Mouse (Mus musculus) CH12.LX (cell line): ENCODE data around the gene Gprasp1. TPM values are rescaled to one million over a fixed set of nuclear protein-coding genes. Genes with fewer than 3 reads are reported as not detected.
A peak's percentile ranks its signal among the peaks of the same experiment; 100 is the strongest.

Experiments
- DNase-seq: peaks from one replicate; pipeline ENCODE4 v3.0.0-alpha.2; 2013; ENCODE audit errors: extremely low read depth
- H3K27ac ChIP-seq: 2 replicates; pipeline ENCODE4 v1.5.1; 2012; ENCODE audit warnings: low read depth, mild to moderate bottlenecking, control low read depth, moderate library complexity; ENCODE audit not compliant: insufficient read depth
- H3K27me3 ChIP-seq: replicated peaks from 2 replicates; pipeline ENCODE3; 2012; ENCODE audit warnings: inconsistent platforms
- H3K36me3 ChIP-seq, 2 experiments: replicated peaks in 1 of 2; 2 replicates each; pipeline versions ENCODE3 to v1.6.1; 2012; ENCODE audit warnings: inconsistent platforms in 1 of 2, low read length in 1 of 2, mild to moderate bottlenecking in 1 of 2, mixed read lengths in 1 of 2, moderate library complexity in 1 of 2; ENCODE audit not compliant: control insufficient read depth in 1 of 2, insufficient read depth in 1 of 2
- H3K4me1 ChIP-seq, 2 experiments: 2 replicates each; pipeline ENCODE4 v1.6.1; 2012; ENCODE audit warnings: inconsistent platforms in 1 of 2, moderate library complexity in 1 of 2; ENCODE audit not compliant: insufficient read depth in 2 of 2, control insufficient read depth in 1 of 2
- H3K4me2 ChIP-seq: 2 replicates; pipeline ENCODE4 v1.6.1; 2012; ENCODE audit warnings: low read depth, mild to moderate bottlenecking, control low read depth; ENCODE audit not compliant: poor library complexity, insufficient read depth, severe bottlenecking
- H3K4me3 ChIP-seq, 3 experiments: fragments of 150-350 bp in 1 of 3; sonication (generic) in 1 of 3; replicated peaks in 1 of 3; 2 replicates each; pipeline versions ENCODE3 to v1.5.1; 2011 to 2012; ENCODE audit warnings: low read depth in 2 of 3, low read length in 2 of 3, mild to moderate bottlenecking in 2 of 3, moderate library complexity in 2 of 3, control low read depth in 1 of 3, improper control_type of control experiment in 1 of 3, inconsistent platforms in 1 of 3, mixed read lengths in 1 of 3; ENCODE audit not compliant: poor library complexity in 1 of 3
- H3K79me2 ChIP-seq: replicated peaks from 2 replicates; pipeline ENCODE4 v1.6.1; 2012; ENCODE audit warnings: mild to moderate bottlenecking, moderate library complexity; ENCODE audit not compliant: control insufficient read depth, poor library complexity, insufficient read depth, severe bottlenecking; ENCODE audit errors: extremely low read depth
- H3K9ac ChIP-seq: 2 replicates; pipeline ENCODE4 v1.6.1; 2012; ENCODE audit warnings: low read depth, mild to moderate bottlenecking, control low read depth, moderate library complexity; ENCODE audit not compliant: insufficient read depth
- H3K9me3 ChIP-seq: replicated peaks from 2 replicates; pipeline ENCODE3; 2012; ENCODE audit warnings: low read length, inconsistent platforms, mixed read lengths
- BHLHE40 ChIP-seq: IDR thresholded peaks from 2 replicates; pipeline ENCODE4 v1.6.1; 2011; ENCODE audit warnings: mild to moderate bottlenecking, low read depth, low read length, improper control_type of control experiment
- CHD1 ChIP-seq: IDR thresholded peaks from 2 replicates; pipeline ENCODE4 v1.6.1; 2012; ENCODE audit warnings: low read depth, low read length, improper control_type of control experiment, inconsistent platforms
- CHD2 ChIP-seq: IDR thresholded peaks from 2 replicates; pipeline ENCODE4 v1.6.1; 2011; ENCODE audit warnings: low read length, improper control_type of control experiment
- CTCF ChIP-seq, 2 experiments: IDR thresholded peaks in 1 of 2; conservative IDR thresholded peaks in 1 of 2; 2 replicates each; pipeline ENCODE4 v1.5.1; 2011 to 2012; ENCODE audit warnings: low read depth in 2 of 2, low read length in 2 of 2, improper control_type of control experiment in 1 of 2, inconsistent platforms in 1 of 2, mild to moderate bottlenecking in 1 of 2, moderate library complexity in 1 of 2
- ELF1 ChIP-seq: IDR thresholded peaks from 2 replicates; pipeline ENCODE4 v1.6.1; 2014; ENCODE audit warnings: low read depth, mild to moderate bottlenecking, inconsistent platforms, low read length, improper control_type of control experiment
- EP300 ChIP-seq: IDR thresholded peaks from 2 replicates; pipeline ENCODE4 v1.6.1; 2011; ENCODE audit warnings: low read length, improper control_type of control experiment
- ETS1 ChIP-seq: conservative IDR thresholded peaks from 2 replicates; pipeline ENCODE4 v1.6.1; 2012; ENCODE audit warnings: low read depth, mild to moderate bottlenecking, inconsistent platforms, low read length, improper control_type of control experiment, moderate library complexity
- HCFC1 ChIP-seq: IDR thresholded peaks from 2 replicates; pipeline ENCODE4 v1.6.1; 2012; ENCODE audit warnings: low read depth, mild to moderate bottlenecking, inconsistent platforms, low read length, improper control_type of control experiment
- IRF4 ChIP-seq: IDR thresholded peaks from 2 replicates; pipeline ENCODE4 v1.6.1; 2014; ENCODE audit warnings: low read depth, mild to moderate bottlenecking, inconsistent platforms, low read length, improper control_type of control experiment
- JUN ChIP-seq: IDR thresholded peaks from 2 replicates; pipeline ENCODE4 v1.6.1; 2011; ENCODE audit warnings: low read depth, mild to moderate bottlenecking, low read length, improper control_type of control experiment, moderate library complexity; ENCODE audit not compliant: insufficient read depth
- JUND ChIP-seq: conservative IDR thresholded peaks from 2 replicates; pipeline ENCODE4 v1.6.1; 2011; ENCODE audit warnings: low read depth, low read length, improper control_type of control experiment
- KAT2A ChIP-seq: IDR thresholded peaks from 2 replicates; pipeline ENCODE4 v1.6.1; 2012; ENCODE audit warnings: low read length, improper control_type of control experiment, inconsistent platforms; ENCODE audit not compliant: insufficient replicate concordance
- MAFK ChIP-seq: IDR thresholded peaks from 2 replicates; pipeline ENCODE4 v1.6.1; 2011; ENCODE audit warnings: low read length, improper control_type of control experiment; ENCODE audit not compliant: insufficient replicate concordance
- MAZ ChIP-seq: IDR thresholded peaks from 2 replicates; pipeline ENCODE4 v1.6.1; 2012; ENCODE audit warnings: low read depth, mild to moderate bottlenecking, inconsistent platforms, low read length, improper control_type of control experiment, moderate library complexity
- MYC ChIP-seq: IDR thresholded peaks from 2 replicates; pipeline ENCODE4 v1.6.1; 2011; ENCODE audit warnings: low read depth, mild to moderate bottlenecking, improper control_type of control experiment, low read length
- NELFE ChIP-seq: IDR thresholded peaks from 2 replicates; pipeline ENCODE4 v1.6.1; 2011; ENCODE audit warnings: low read depth, low read length, improper control_type of control experiment
- POLR2A ChIP-seq: IDR thresholded peaks from 2 replicates; pipeline ENCODE4 v1.6.1; 2011; ENCODE audit warnings: low read depth, mild to moderate bottlenecking, improper control_type of control experiment, low read length
- POLR2AphosphoS2 ChIP-seq: IDR thresholded peaks from 2 replicates; pipeline ENCODE4 v1.6.1; 2011; ENCODE audit warnings: low read depth, low read length, improper control_type of control experiment
- RAD21 ChIP-seq: IDR thresholded peaks from 2 replicates; pipeline ENCODE4 v1.6.1; 2011; ENCODE audit warnings: low read depth, mild to moderate bottlenecking, low read length, improper control_type of control experiment, moderate library complexity
- RCOR1 ChIP-seq: conservative IDR thresholded peaks from 2 replicates; pipeline ENCODE4 v1.6.1; 2012; ENCODE audit warnings: low read depth, mild to moderate bottlenecking, inconsistent platforms, low read length, improper control_type of control experiment
- SIN3A ChIP-seq: IDR thresholded peaks from 2 replicates; pipeline ENCODE4 v1.6.1; 2012; ENCODE audit warnings: low read length, improper control_type of control experiment, inconsistent platforms
- SMC3 ChIP-seq: IDR thresholded peaks from 2 replicates; pipeline ENCODE4 v1.6.1; 2011; ENCODE audit warnings: low read depth, low read length, improper control_type of control experiment
- TBP ChIP-seq: conservative IDR thresholded peaks from 2 replicates; pipeline ENCODE4 v1.6.1; 2011; ENCODE audit warnings: low read depth, low read length, improper control_type of control experiment
- UBTF ChIP-seq: IDR thresholded peaks from 2 replicates; pipeline ENCODE4 v1.6.1; 2012; ENCODE audit warnings: low read depth, mild to moderate bottlenecking, inconsistent platforms, low read length, improper control_type of control experiment, moderate library complexity
- USF1 ChIP-seq: IDR thresholded peaks from 2 replicates; pipeline ENCODE4 v1.6.1; 2014; ENCODE audit warnings: low read depth, mild to moderate bottlenecking, inconsistent platforms, low read length, improper control_type of control experiment
- USF2 ChIP-seq: conservative IDR thresholded peaks from 2 replicates; pipeline ENCODE4 v1.6.1; 2011; ENCODE audit warnings: low read depth, low read length, improper control_type of control experiment
- ZC3H11A ChIP-seq: IDR thresholded peaks from 2 replicates; pipeline ENCODE4 v1.6.1; 2012; ENCODE audit warnings: low read depth, mild to moderate bottlenecking, inconsistent platforms, low read length, improper control_type of control experiment
- ZKSCAN1 ChIP-seq: IDR thresholded peaks from 2 replicates; pipeline ENCODE4 v1.6.1; 2012; ENCODE audit warnings: low read depth, inconsistent platforms, low read length, improper control_type of control experiment, borderline replicate concordance
- ZMIZ1 ChIP-seq: IDR thresholded peaks from 2 replicates; pipeline ENCODE4 v1.6.1; 2012; ENCODE audit warnings: low read depth, mild to moderate bottlenecking, inconsistent platforms, low read length, improper control_type of control experiment
- ZNF384 ChIP-seq: IDR thresholded peaks from 2 replicates; pipeline ENCODE4 v1.6.1; 2012; ENCODE audit warnings: low read depth, low read length, improper control_type of control experiment, inconsistent platforms
- dilution Hi-C: fragments of 300-500 bp; cut with MboI; formaldehyde crosslinking; loops from 2 replicates; pipeline ENCODE4 v1.14.3; 2020; ENCODE audit warnings: low sequenced_read_pairs; ENCODE audit not compliant: extremely low pct_unique_long_range_greater_than_20kb, extremely low pct_ligation_motif_present
- in situ Hi-C: fragments of 300-500 bp; cut with MboI; formaldehyde crosslinking; loops from 3 replicates; pipeline ENCODE4 v1.14.3; 2019; ENCODE audit warnings: low sequenced_read_pairs, low pct_ligation_motif_present, low pct_unique_long_range_greater_than_20kb, mixed read lengths
- polyA plus RNA-seq: library from polyadenylated mRNA; unstranded; fragments of >175 nt; gene quantifications from 2 replicates; pipeline ENCODE4 v1.2.1, GENCODE M21; 2012; ENCODE audit warnings: low read depth; ENCODE audit not compliant: insufficient read length
- total RNA-seq, 2 experiments: library from RNA; depleted of rRNA; stranded (reverse); fragments of 300-350 nt in 1 of 2; fragments of >200 nt in 1 of 2; gene quantifications; 2 replicates each; pipeline ENCODE4 v1.2.3; 2012 to 2014

Gene Gprasp1
- total RNA-seq (2012; rRNA removed) (6.4 and 8.1 TPM in 2 replicates), total RNA-seq (2014; rRNA removed) (9.3 and 10.6 TPM in 2 replicates), polyA plus RNA-seq (15.0 and 15.7 TPM in 2 replicates)

- peaks cover 13% of the 10 kb centered on the region for H3K79me2 ChIP-seq
- H3K27me3 ChIP-seq = no peaks in the 10 kb centered on the region
- DNase-seq = peak; percentile 86
- H3K4me3 ChIP-seq = peak within 1 kb of the TSS; percentile 72 to 97 (median 86)
- H3K27ac ChIP-seq = 0 out of 2 replicates have a peak within 1 kb of the TSS, but pooled peaks have one; percentile 28
- peak within 1 kb of the TSS; percentile 84 for H3K4me2 ChIP-seq
- H3K4me1 ChIP-seq = peaks cover 0 to 5% of the 10 kb centered on the region in 2 experiments; a peak in 1 of 4 replicates
- dilution Hi-C loops (no loop called here), in situ Hi-C loops (no loop called here)
- H3K9ac ChIP-seq = peak within 1 kb of the TSS; percentile 95
- peaks cover 12 to 14% of the 10 kb centered on the region in 2 experiments for H3K36me3 ChIP-seq
- H3K9me3 ChIP-seq = no peaks in the 10 kb centered on the region
- TF ChIP-seq USF2 (no peak), POLR2AphosphoS2 (no peak), IRF4 (0 out of 2 replicates have a peak, but pooled peaks have one; percentile 26), ZC3H11A (no peak), NELFE (peak; percentile 79), MAFK (no peak), SIN3A (peak; percentile 60), TBP (peak; percentile 85; the same call in 1 of the 2 replicates), KAT2A (peak; percentile 87), ELF1 (peak; percentile 79), ZNF384 (no peak), ZMIZ1 (no peak), JUN (no peak), MAZ (no peak), POLR2A (peak; percentile 78), HCFC1 (peak; percentile 80), CHD2 (peak; percentile 71)
Measured at GRCm38 (mm10) chrX:135742304-135743055, at the start of gene Gprasp1, which contains the start of gene Armcx5. Gprasp1 (plus strand) TSS chrX:135742733. Armcx5 (plus strand) TSS chrX:135742733.

GRCm38 (mm10) chrX:135693633-135694032 lies 48.9 kb upstream of the Gprasp1 start, which contains the start of gene Tcp11x2:
Tcp11x2 (minus strand) TSS chrX:135693790.
- Histone ChIP-seq H3K27me3 (no peaks in the 10 kb centered on the region), H3K4me1 (no peaks in the 10 kb centered on the region), H3K79me2 (no peaks in the 10 kb centered on the region), H3K9ac (peak within 1 kb of the TSS; percentile 63; the same call in 1 of the 2 replicates), H3K36me3 (peaks cover 0 to 4% of the 10 kb centered on the region in 2 experiments), H3K4me2 (peak within 1 kb of the TSS; percentile 36; the same call in 1 of the 2 replicates), H3K9me3 (no peaks in the 10 kb centered on the region), H3K27ac (no peak within 1 kb of the TSS), H3K4me3 (peak within 1 kb of the TSS; percentile 41 to 67 (median 55))
- in situ Hi-C loops (no loop called here), dilution Hi-C loops (no loop called here)
- peak; percentile 80 for DNase-seq
- TF ChIP-seq EP300 (no peak), RAD21 (no peak), ZMIZ1 (peak; percentile 50; the same call in 1 of the 2 replicates), ZKSCAN1 (no peak), POLR2AphosphoS2 (peak; percentile 56; the same call in 1 of the 2 replicates), MYC (peak; percentile 72; the same call in 1 of the 2 replicates), USF1 (no peak), KAT2A (no peak), SMC3 (no peak), POLR2A (peak; percentile 80), BHLHE40 (no peak), ETS1 (no peak), ZNF384 (no peak), HCFC1 (peak; percentile 65), CHD1 (peak; percentile 98), NELFE (peak; percentile 84), SIN3A (peak; percentile 68), RCOR1 (no peak), UBTF (no peak), JUND (peak; percentile 50; the same call in 1 of the 2 replicates), CTCF (conservative IDR thresholded peaks at IDR 0.05 in 1 of 2, IDR thresholded peaks at IDR 0.05 in 1 of 2; ENCODE audit: low read depth in 2 of 2, low read length in 2 of 2) (no peak)
